Mouse (Mus musculus) fat pad, adult 2 months (tissue): ENCODE measurements around the gene Donson.

Source experiments
- DNase-seq: peaks from one replicate; pipeline ENCODE4 v3.0.0-alpha.2; 2011; ENCODE audit warnings: low read depth, low spot score; ENCODE audit errors: extremely low read depth

Gene Donson

GRCm38 (mm10) chr16:91688619-91689334, at the start of gene Donson:
TSS of gene Donson (minus strand) at chr16:91688770.
- no peak for DNase-seq

- no peak for DNase-seq
Observed at GRCm38 (mm10) chr16:91736046-91736816, 47.7 kb upstream of the Donson start.

GRCm38 (mm10) chr16:91734771-91735170, 46.2 kb upstream of the Donson start:
- DNase-seq: no peak

GRCm38 (mm10) chr16:91732816-91733215, 44.2 kb upstream of the Donson start:
- no peak for DNase-seq

- no peak for DNase-seq
Observed at GRCm38 (mm10) chr16:91730446-91730845, 41.9 kb upstream of the Donson start.

- no peak for DNase-seq
Observed at GRCm38 (mm10) chr16:91729821-91730441, 41.4 kb upstream of the Donson start.

- DNase-seq: peak; percentile 92
Observed at GRCm38 (mm10) chr16:91729066-91729482, 40.5 kb upstream of the Donson start, which contains the start of gene Itsn1. TSS of gene Itsn1 (plus strand) at chr16:91729281.

GRCm38 (mm10) chr16:91728123-91729065, 39.8 kb upstream of the Donson start, which contains the start of gene Cryzl1:
TSS of gene Cryzl1 (minus strand) at chr16:91728975.
- peak; percentile 99 for DNase-seq

- DNase-seq: peak; percentile 65
Observed at GRCm38 (mm10) chr16:91727433-91727832, 38.9 kb upstream of the Donson start.

- no peak for DNase-seq
Observed at GRCm38 (mm10) chr16:91724247-91724646, 35.7 kb upstream of the Donson start.

GRCm38 (mm10) chr16:91717399-91717798, 28.8 kb upstream of the Donson start:
- DNase-seq: no peak

GRCm38 (mm10) chr16:91716927-91717349, 28.4 kb upstream of the Donson start:
- no peak for DNase-seq

GRCm38 (mm10) chr16:91710241-91710640, 21.7 kb upstream of the Donson start:
- DNase-seq: no peak

GRCm38 (mm10) chr16:91704603-91705340, 16.2 kb upstream of the Donson start:
- DNase-seq: no peak

- DNase-seq: no peak
Observed at GRCm38 (mm10) chr16:91702771-91703188, 14.2 kb upstream of the Donson start.

- DNase-seq: no peak
Observed at GRCm38 (mm10) chr16:91701908-91702307, 13.3 kb upstream of the Donson start.

- DNase-seq: no peak
Observed at GRCm38 (mm10) chr16:91698995-91699394, 10.4 kb upstream of the Donson start.

- no peak for DNase-seq
Observed at GRCm38 (mm10) chr16:91695108-91695755, 6.7 kb upstream of the Donson start.

- no peak for DNase-seq
Observed at GRCm38 (mm10) chr16:91694455-91695084, 6.0 kb upstream of the Donson start.
